Comparison of ENCODE assay signal across 17 mouse cellular contexts in the genomic region with DNA sequence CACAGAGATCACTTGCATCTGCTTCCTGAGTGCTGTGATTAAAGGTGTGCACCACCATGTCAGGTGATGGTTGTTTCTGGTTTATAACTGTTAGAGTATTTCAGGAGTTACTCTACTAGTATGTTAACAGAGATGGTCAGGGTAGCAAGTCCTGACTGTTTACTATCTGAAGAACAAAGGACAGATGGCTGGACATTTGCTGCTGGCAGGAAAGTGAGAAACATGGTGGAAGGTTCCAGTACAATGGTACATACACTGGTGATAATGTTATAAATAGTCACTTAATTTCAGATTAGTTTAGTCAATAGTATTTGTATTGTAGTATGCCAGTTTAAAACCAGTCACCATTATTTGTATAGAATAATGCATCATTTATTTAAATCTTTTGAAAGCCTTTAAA. TPM values are rescaled to one million over a fixed set of nuclear protein-coding genes. Genes with fewer than 3 reads are reported as not detected.
DNase-seq lines count a peak whose midpoint lies in the region; TF ChIP-seq lines count a peak whose summit lies in the region.
"Had no signal": no experiment of that assay in that cellular context is flagged by ENCODE, and none has a peak within 500 bp of the region (broad histone marks: within the 10 kb centered on the region; RNA-seq: fewer than 3 reads in every experiment).

No protein-coding gene starts in this region.

- no peak overlapping the region for H3K27ac ChIP-seq in liver, adult 2 months (replicated peaks; ENCODE audit: insufficient read depth, low read depth, low read length)
- H3K27ac ChIP-seq: embryonic facial prominence, embryonic 13.5 days; embryonic facial prominence, embryonic 15.5 days; forebrain, embryonic 10.5 days; forebrain, embryonic 12.5 days had no signal

- H3K27me3 ChIP-seq in liver, adult 2 months (ENCODE audit: control insufficient read depth, insufficient read depth, low read length) = no peaks in the 10 kb centered on the region
- H3K27me3 ChIP-seq: embryonic facial prominence, embryonic 13.5 days; embryonic facial prominence, embryonic 15.5 days; forebrain, embryonic 12.5 days had no signal

- peaks cover 7% of the 10 kb centered on the region; the same call in 1 of the 2 replicates for H3K4me1 ChIP-seq in liver, adult 2 months (ENCODE audit: control insufficient read depth, insufficient read depth, low read length)
- H3K4me1 ChIP-seq: embryonic facial prominence, embryonic 13.5 days; embryonic facial prominence, embryonic 15.5 days had no signal

- intact Hi-C loops in left cerebral cortex, postnatal 4 days (cut with DNase I) = no loop called here

- peak; percentile 31 to 38 for DNase-seq in cerebellum, adult 18-20 months
- no peak for DNase-seq in cerebellum, postnatal 4 days (ENCODE audit: low spot score in 2 of 2)
- DNase-seq in liver, adult 2 months (ENCODE audit: extremely low read depth, low read depth, low spot score) = peak; percentile 45
- DNase-seq in liver = no peak
- DNase-seq in cerebellum, adult 9-10 months = peak; percentile 37
- peak; percentile 9 to 23 for DNase-seq in cerebellum, postnatal 36 days
- no peak for DNase-seq in left cerebral cortex, postnatal 4 days
- DNase-seq in kidney, adult 18-20 months = no peak
- DNase-seq: adrenal gland, adult 2 months; adrenal gland, postnatal 10 days; adrenal gland, postnatal 25 days; embryo, embryonic 11 days had no signal

- no peak overlapping the region for H3K9ac ChIP-seq in liver, adult 2 months (ENCODE audit: low read depth, low read length)
- H3K9ac ChIP-seq: embryonic facial prominence, embryonic 13.5 days; embryonic facial prominence, embryonic 15.5 days; forebrain, embryonic 12.5 days had no signal

- H3K36me3 ChIP-seq in liver, adult 2 months (ENCODE audit: control insufficient read depth, insufficient read depth, low read length) = no peaks in the 10 kb centered on the region
- H3K36me3 ChIP-seq: embryonic facial prominence, embryonic 13.5 days; embryonic facial prominence, embryonic 15.5 days; forebrain, embryonic 10.5 days; forebrain, embryonic 12.5 days had no signal

- TF ChIP-seq POLR2A in liver, adult 2 months (IDR thresholded peaks at IDR 0.05; ENCODE audit: extremely low read depth, insufficient read depth, low read length) = no peak

- no peak overlapping the region for H3K4me3 ChIP-seq in liver, adult 2 months (ENCODE audit: insufficient read depth, low read depth, low read length)
- H3K4me3 ChIP-seq: embryonic facial prominence, embryonic 13.5 days; embryonic facial prominence, embryonic 15.5 days; erythroblast, embryonic 14.5 days; forebrain, embryonic 10.5 days; forebrain, embryonic 12.5 days had no signal

- peaks cover 18% of the 10 kb centered on the region; the same call in 1 of the 2 replicates for H3K79me2 ChIP-seq in liver, adult 2 months (ENCODE audit: control insufficient read depth, insufficient read depth, low read length)

- TF ChIP-seq CTCF in liver, adult 2 months (IDR thresholded peaks at IDR 0.05; ENCODE audit: low read depth, low read length) = no peak

RNA-seq across cellular contexts. Expression of a gene that starts 38.2 kb away (rescaled TPM):
- total RNA-seq in liver, adult 2 months (2014; rRNA removed) = 9.3 and 12.3 TPM in 2 replicates
- polyA plus RNA-seq in liver, adult 2 months (2012; rRNA removed) = 4.3 and 5.1 TPM in 2 replicates
- 1 to 10 TPM; 3.1 to 3.2 TPM for total RNA-seq in left cerebral cortex, postnatal 4 days (2021)

Comparison
In these comparisons a context has a peak if more than half of its experiments do, and no peak if none do; other contexts are left out.
1. DNase-seq: peak in cerebellum, adult 18-20 months (2 of 2), liver, adult 2 months (single experiment), cerebellum, adult 9-10 months (single experiment) and cerebellum, postnatal 36 days (2 of 2); none in cerebellum, postnatal 4 days (0 of 2), liver (single experiment), left cerebral cortex, postnatal 4 days (single experiment) and kidney, adult 18-20 months (single experiment).